Mouse (Mus musculus) MEL (cell line): Measurements from ENCODE around the gene Pla2g4c. TPM values are rescaled to one million over a fixed set of nuclear protein-coding genes. Genes with fewer than 3 reads are reported as not detected.
A peak's percentile ranks its signal among the peaks of the same experiment; 100 is the strongest.

Experiments used
- DNase-seq: peaks from one replicate; pipeline ENCODE4 v3.0.0; 2011; ENCODE audit warnings: low read depth, low spot score
- H3K27ac ChIP-seq: 2 replicates; pipeline ENCODE4 v1.5.1; 2012; ENCODE audit warnings: low read depth, mild to moderate bottlenecking, control low read depth, low read length, moderate library complexity; ENCODE audit not compliant: control insufficient read depth
- H3K27me3 ChIP-seq, 2 experiments: fragments of 150-350 bp in 1 of 2; sonication (generic) in 1 of 2; 2 replicates each; pipeline ENCODE4 v1.6.1; 2012; ENCODE audit warnings: low read length in 2 of 2, mild to moderate bottlenecking in 2 of 2, improper control_type of control experiment in 1 of 2, moderate library complexity in 1 of 2; ENCODE audit not compliant: insufficient read depth in 2 of 2, control insufficient read depth in 1 of 2
- H3K36me3 ChIP-seq, 2 experiments: 2 replicates each; pipeline ENCODE4 v1.6.1; 2012 to 2014; ENCODE audit warnings: low read length in 2 of 2, improper control_type of control experiment in 1 of 2, inconsistent platforms in 1 of 2, mild to moderate bottlenecking in 1 of 2; ENCODE audit not compliant: insufficient read depth in 2 of 2, control insufficient read depth in 1 of 2
- H3K4me1 ChIP-seq, 2 experiments: fragments of 150-350 bp in 1 of 2; sonication (generic) in 1 of 2; 2 replicates each; pipeline ENCODE4 v1.6.1; 2012; ENCODE audit warnings: low read length in 2 of 2, improper control_type of control experiment in 1 of 2, mild to moderate bottlenecking in 1 of 2; ENCODE audit not compliant: insufficient read depth in 2 of 2, control insufficient read depth in 1 of 2
- H3K4me3 ChIP-seq, 2 experiments: fragments of 150-350 bp in 1 of 2; sonication (generic) in 1 of 2; 2 replicates each; pipeline ENCODE4 v1.5.1; 2012; ENCODE audit warnings: low read depth in 2 of 2, low read length in 2 of 2, mild to moderate bottlenecking in 2 of 2, moderate library complexity in 2 of 2, control low read depth in 1 of 2, improper control_type of control experiment in 1 of 2; ENCODE audit not compliant: control insufficient read depth in 1 of 2, insufficient read depth in 1 of 2
- H3K79me2 ChIP-seq: 2 replicates; pipeline ENCODE4 v1.6.1; 2012; ENCODE audit warnings: mild to moderate bottlenecking, low read length, moderate library complexity; ENCODE audit not compliant: control insufficient read depth, poor library complexity, insufficient read depth
- H3K9ac ChIP-seq: 2 replicates; pipeline ENCODE4 v1.6.1; 2012; ENCODE audit warnings: low read depth, mild to moderate bottlenecking, control low read depth, low read length, moderate library complexity; ENCODE audit not compliant: control insufficient read depth, poor library complexity, severe bottlenecking
- H3K9me3 ChIP-seq: fragments of 150-350 bp; sonication (generic); replicated peaks from 2 replicates; pipeline ENCODE4 v1.6.1; 2012; ENCODE audit warnings: mild to moderate bottlenecking, low read length, improper control_type of control experiment, moderate library complexity; ENCODE audit not compliant: insufficient read depth
- BHLHE40 ChIP-seq: IDR thresholded peaks from 2 replicates; pipeline ENCODE4 v1.6.1; 2012; ENCODE audit warnings: low read depth, mild to moderate bottlenecking, inconsistent platforms, low read length, improper control_type of control experiment, borderline replicate concordance
- CHD2 ChIP-seq: IDR thresholded peaks from 2 replicates; pipeline ENCODE4 v1.6.1; 2011; ENCODE audit warnings: low read length, improper control_type of control experiment
- CTCF ChIP-seq, 3 experiments: IDR thresholded peaks in 2 of 3; conservative IDR thresholded peaks in 1 of 3; 2 replicates each; pipeline ENCODE4 v1.5.1; 2011 to 2012; ENCODE audit warnings: low read length in 3 of 3, low read depth in 2 of 3, mild to moderate bottlenecking in 2 of 3, improper control_type of control experiment in 1 of 3, inconsistent platforms in 1 of 3, mixed read lengths in 1 of 3, moderate library complexity in 1 of 3; ENCODE audit not compliant: control insufficient read depth in 1 of 3, insufficient read depth in 1 of 3, poor library complexity in 1 of 3, severe bottlenecking in 1 of 3
- E2F4 ChIP-seq: IDR thresholded peaks from 2 replicates; pipeline ENCODE4 v1.6.1; 2011; ENCODE audit warnings: low read depth, low read length, improper control_type of control experiment, borderline replicate concordance
- ELF1 ChIP-seq: IDR thresholded peaks from 2 replicates; pipeline ENCODE4 v1.6.1; 2014; ENCODE audit warnings: low read depth, mild to moderate bottlenecking, inconsistent platforms, low read length, improper control_type of control experiment, moderate library complexity
- EP300 ChIP-seq, 2 experiments: IDR thresholded peaks; 2 replicates each; pipeline ENCODE4 v1.6.1; 2011; ENCODE audit warnings: improper control_type of control experiment in 2 of 2, low read length in 2 of 2, low read depth in 1 of 2, mild to moderate bottlenecking in 1 of 2
- ETS1 ChIP-seq: IDR thresholded peaks from 2 replicates; pipeline ENCODE4 v1.6.1; 2012; ENCODE audit warnings: low read depth, mild to moderate bottlenecking, inconsistent platforms, low read length, improper control_type of control experiment, moderate library complexity
- GATA1 ChIP-seq: IDR thresholded peaks from 2 replicates; pipeline ENCODE4 v1.6.1; 2011; ENCODE audit warnings: low read depth, low read length, improper control_type of control experiment
- HCFC1 ChIP-seq: IDR thresholded peaks from 2 replicates; pipeline ENCODE4 v1.6.1; 2012; ENCODE audit warnings: low read depth, mild to moderate bottlenecking, inconsistent platforms, low read length, improper control_type of control experiment, moderate library complexity
- JUND ChIP-seq: IDR thresholded peaks from 2 replicates; pipeline ENCODE4 v1.6.1; 2011; ENCODE audit warnings: low read depth, mild to moderate bottlenecking, improper control_type of control experiment, low read length
- KAT2A ChIP-seq: conservative IDR thresholded peaks from 2 replicates; pipeline ENCODE4 v1.6.1; 2012; ENCODE audit warnings: low read depth, low read length, improper control_type of control experiment, inconsistent platforms
- MAFK ChIP-seq: IDR thresholded peaks from 2 replicates; pipeline ENCODE4 v1.6.1; 2011; ENCODE audit warnings: low read depth, mild to moderate bottlenecking, low read length, improper control_type of control experiment, borderline replicate concordance
- MAX ChIP-seq: IDR thresholded peaks from 2 replicates; pipeline ENCODE4 v1.6.1; 2011; ENCODE audit warnings: low read length, improper control_type of control experiment
- MAZ ChIP-seq: IDR thresholded peaks from 2 replicates; pipeline ENCODE4 v1.6.1; 2012; ENCODE audit warnings: low read depth, mild to moderate bottlenecking, inconsistent platforms, low read length, improper control_type of control experiment
- MEF2A ChIP-seq: IDR thresholded peaks from 2 replicates; pipeline ENCODE4 v1.6.1; 2014; ENCODE audit warnings: low read depth, mild to moderate bottlenecking, inconsistent platforms, low read length, improper control_type of control experiment; ENCODE audit not compliant: poor library complexity, insufficient replicate concordance, severe bottlenecking; ENCODE audit errors: extremely low read depth
- MXI1 ChIP-seq: IDR thresholded peaks from 2 replicates; pipeline ENCODE4 v1.6.1; 2011; ENCODE audit warnings: mild to moderate bottlenecking, low read depth, low read length, improper control_type of control experiment
- MYB ChIP-seq: IDR thresholded peaks from 2 replicates; pipeline ENCODE4 v1.6.1; 2011; ENCODE audit warnings: mild to moderate bottlenecking, low read depth, low read length, improper control_type of control experiment
- MYC ChIP-seq: IDR thresholded peaks from 2 replicates; pipeline ENCODE4 v1.6.1; 2011; ENCODE audit warnings: low read depth, mild to moderate bottlenecking, low read length, improper control_type of control experiment, moderate library complexity
- NELFE ChIP-seq: IDR thresholded peaks from 2 replicates; pipeline ENCODE4 v1.6.1; 2011; ENCODE audit warnings: low read depth, low read length, improper control_type of control experiment
- NRF1 ChIP-seq: IDR thresholded peaks from 2 replicates; pipeline ENCODE4 v1.6.1; 2014; ENCODE audit warnings: low read depth, mild to moderate bottlenecking, inconsistent platforms, low read length, improper control_type of control experiment, moderate library complexity; ENCODE audit not compliant: poor library complexity, insufficient read depth, severe bottlenecking
- POLR2A ChIP-seq, 2 experiments: IDR thresholded peaks; 2 replicates each; pipeline ENCODE4 v1.6.1; 2011 to 2012; ENCODE audit warnings: low read length in 2 of 2, mild to moderate bottlenecking in 2 of 2, control low read depth in 1 of 2, improper control_type of control experiment in 1 of 2, low read depth in 1 of 2, moderate library complexity in 1 of 2; ENCODE audit not compliant: control insufficient read depth in 1 of 2, insufficient read depth in 1 of 2, poor library complexity in 1 of 2
- POLR2AphosphoS2 ChIP-seq: IDR thresholded peaks from 2 replicates; pipeline ENCODE4 v1.6.1; 2011; ENCODE audit warnings: low read length, improper control_type of control experiment
- POLR2AphosphoS5 ChIP-seq: IDR thresholded peaks from 2 replicates; pipeline ENCODE4 v1.6.1; 2012; ENCODE audit warnings: low read depth, borderline replicate concordance, mild to moderate bottlenecking, inconsistent platforms, low read length, moderate library complexity, mixed read lengths
- RAD21 ChIP-seq: IDR thresholded peaks from 2 replicates; pipeline ENCODE4 v1.6.1; 2011; ENCODE audit warnings: mild to moderate bottlenecking, low read depth, low read length, improper control_type of control experiment
- RCOR1 ChIP-seq: IDR thresholded peaks from 2 replicates; pipeline ENCODE4 v1.6.1; 2012; ENCODE audit warnings: low read depth, mild to moderate bottlenecking, inconsistent platforms, low read length, improper control_type of control experiment
- SIN3A ChIP-seq: IDR thresholded peaks from 2 replicates; pipeline ENCODE4 v1.6.1; 2012; ENCODE audit warnings: low read length, improper control_type of control experiment, inconsistent platforms
- SMC3 ChIP-seq: IDR thresholded peaks from 2 replicates; pipeline ENCODE4 v1.6.1; 2011; ENCODE audit warnings: low read depth, low read length, improper control_type of control experiment
- TAL1 ChIP-seq: IDR thresholded peaks from 2 replicates; pipeline ENCODE4 v1.6.1; 2012; ENCODE audit warnings: mild to moderate bottlenecking, inconsistent platforms, low read length, moderate library complexity, mixed read lengths
- TCF12 ChIP-seq: IDR thresholded peaks from 2 replicates; pipeline ENCODE4 v1.6.1; 2014; ENCODE audit warnings: low read depth, mild to moderate bottlenecking, inconsistent platforms, low read length, improper control_type of control experiment, moderate library complexity
- UBTF ChIP-seq: IDR thresholded peaks from 2 replicates; pipeline ENCODE4 v1.6.1; 2012; ENCODE audit warnings: low read depth, mild to moderate bottlenecking, inconsistent platforms, low read length, improper control_type of control experiment, moderate library complexity, borderline replicate concordance; ENCODE audit not compliant: insufficient read depth
- USF1 ChIP-seq: IDR thresholded peaks from 2 replicates; pipeline ENCODE4 v1.6.1; 2014; ENCODE audit warnings: low read depth, mild to moderate bottlenecking, inconsistent platforms, low read length, improper control_type of control experiment, moderate library complexity
- USF2 ChIP-seq, 2 experiments: IDR thresholded peaks; 2 replicates each; pipeline ENCODE4 v1.6.1; 2011 to 2012; ENCODE audit warnings: improper control_type of control experiment in 2 of 2, low read length in 2 of 2, borderline replicate concordance in 1 of 2, inconsistent platforms in 1 of 2, low read depth in 1 of 2, mild to moderate bottlenecking in 1 of 2; ENCODE audit not compliant: insufficient read depth in 1 of 2
- ZC3H11A ChIP-seq: IDR thresholded peaks from 2 replicates; pipeline ENCODE4 v1.6.1; 2012; ENCODE audit warnings: low read depth, mild to moderate bottlenecking, inconsistent platforms, low read length, improper control_type of control experiment
- ZKSCAN1 ChIP-seq: IDR thresholded peaks from 2 replicates; pipeline ENCODE4 v1.6.1; 2012; ENCODE audit warnings: low read depth, mild to moderate bottlenecking, inconsistent platforms, low read length, improper control_type of control experiment, moderate library complexity
- ZMIZ1 ChIP-seq: IDR thresholded peaks from 2 replicates; pipeline ENCODE4 v1.6.1; 2012; ENCODE audit warnings: low read depth, mild to moderate bottlenecking, inconsistent platforms, low read length, improper control_type of control experiment, moderate library complexity
- ZNF384 ChIP-seq: IDR thresholded peaks from 2 replicates; pipeline ENCODE4 v1.6.1; 2012; ENCODE audit warnings: low read depth, mild to moderate bottlenecking, inconsistent platforms, low read length, improper control_type of control experiment
- polyA plus RNA-seq, 2 experiments: library from polyadenylated mRNA; stranded (reverse) in 1 of 2; unstranded in 1 of 2; fragments of >175 nt in 1 of 2; fragments of >200 nt in 1 of 2; gene quantifications; 2 replicates each; pipeline versions ENCODE4 v1.2.1 to v1.2.4; 2012; ENCODE audit warnings: low replicate concordance in 2 of 2, low read depth in 1 of 2; ENCODE audit not compliant: insufficient read length in 2 of 2, insufficient read depth in 1 of 2, missing spikeins in 1 of 2
- total RNA-seq: library from RNA; depleted of rRNA; stranded (reverse); fragments of 300-350 nt; gene quantifications from 2 replicates; pipeline ENCODE4 v1.2.3, GENCODE M21; 2012

The Pla2g4c gene
- total and polyA plus RNA-seq, 3 experiments: 1.0 to 2.0 TPM; not detected in 1

GRCm38 (mm10) chr7:13278308-13278891, 46.1 kb upstream of the Pla2g4c start, which contains the start of gene Zswim9:
Zswim9 (minus strand) TSS chr7:13278721.
- peaks cover 8% of the 10 kb centered on the region for H3K79me2 ChIP-seq
- peaks cover 3 to 10% of the 10 kb centered on the region in 2 experiments for H3K36me3 ChIP-seq
- TF ChIP-seq CHD2: no peak
- peak; percentile 66; the same call in 1 of the 2 replicates for TF ChIP-seq MAZ
- TF ChIP-seq USF2 (IDR thresholded peaks at IDR 0.05; ENCODE audit: borderline replicate concordance in 1 of 2, insufficient read depth in 1 of 2, low read depth in 1 of 2, low read length in 2 of 2): no peak
- TF ChIP-seq GATA1: no peak
- peak; percentile 53; the same call in 1 of the 2 replicates for TF ChIP-seq USF1
- no peak for TF ChIP-seq TCF12
- peak; percentile 55 to 61; a peak in 2 of 4 replicates for TF ChIP-seq POLR2A (IDR thresholded peaks at IDR 0.05; ENCODE audit: control insufficient read depth in 1 of 2, insufficient read depth in 1 of 2, low read depth in 1 of 2, low read length in 2 of 2, poor library complexity in 1 of 2)
- peak; percentile 90; the same call in 1 of the 2 replicates for TF ChIP-seq E2F4
- no peak for TF ChIP-seq RCOR1
- no peak for TF ChIP-seq CTCF (IDR thresholded peaks at IDR 0.05 in 2 of 3, conservative IDR thresholded peaks at IDR 0.05 in 1 of 3; ENCODE audit: control insufficient read depth in 1 of 3, insufficient read depth in 1 of 3, low read depth in 2 of 3, low read length in 3 of 3, poor library complexity in 1 of 3, severe bottlenecking in 1 of 3)
- TF ChIP-seq SMC3: no peak
- no peak for TF ChIP-seq MYB
- no peak for TF ChIP-seq EP300 (IDR thresholded peaks at IDR 0.05; ENCODE audit: low read depth in 1 of 2, low read length in 2 of 2)
- TF ChIP-seq ETS1: no peak
- no peak for TF ChIP-seq POLR2AphosphoS2
- TF ChIP-seq NRF1: 0 out of 2 replicates have a peak, but pooled peaks have one; percentile 22
- no peak for TF ChIP-seq TAL1
- TF ChIP-seq ZMIZ1: 0 out of 2 replicates have a peak, but pooled peaks have one; percentile 38
- no peak for TF ChIP-seq ZNF384
- no peak for TF ChIP-seq JUND
- TF ChIP-seq UBTF: no peak
- TF ChIP-seq MYC: peak; percentile 49; the same call in 1 of the 2 replicates
- TF ChIP-seq NELFE: peak; percentile 58
- no peak for TF ChIP-seq RAD21
- no peak for TF ChIP-seq MEF2A
- no peak for TF ChIP-seq POLR2AphosphoS5
- TF ChIP-seq ELF1: no peak
- no peak for TF ChIP-seq ZKSCAN1
- TF ChIP-seq MAFK: no peak
- no peak for TF ChIP-seq MAX
- no peak; the same call in 1 of the 2 replicates for TF ChIP-seq KAT2A
- peak; percentile 61; the same call in 1 of the 2 replicates for TF ChIP-seq BHLHE40
- TF ChIP-seq SIN3A: no peak; the same call in 1 of the 2 replicates
- peak; percentile 91 for TF ChIP-seq HCFC1
- TF ChIP-seq ZC3H11A: no peak
- peak; percentile 58; the same call in 1 of the 2 replicates for TF ChIP-seq MXI1

More at GRCm38 (mm10) chr7:13278308-13278891, 46.1 kb upstream of the Pla2g4c start, which contains the start of gene Zswim9:
- Histone ChIP-seq H3K4me3 (peak within 1 kb of the TSS; percentile 76 to 79), H3K9me3 (no peaks in the 10 kb centered on the region), H3K27ac (peak within 1 kb of the TSS; percentile 84), H3K9ac (peak within 1 kb of the TSS; percentile 86), H3K27me3 (no peaks in the 10 kb centered on the region), H3K4me1 (peaks cover 2 to 14% of the 10 kb centered on the region in 2 experiments)
- peak; percentile 95 for DNase-seq
